Mouse (Mus musculus): ENCODE results near the gene Padi6. TPM values are rescaled to one million over a fixed set of nuclear protein-coding genes. Genes with fewer than 3 reads are reported as not detected.
A peak's percentile ranks its signal among the peaks of the same experiment; 100 is the strongest.

The Padi6 gene
- polyA plus RNA-seq, 1 experiment from 2014 or later = 0.11 TPM

GRCm38 (mm10) chr4:140720091-140720490 lies 22.4 kb downstream of the Padi6 start:
- Histone ChIP-seq H3K27ac (no peak overlapping the region), H3K4me2 (replicated peaks) (no peak overlapping the region), H3K4me1 (replicated peaks) (no peaks in the 10 kb centered on the region), H3K9me3 (no peaks in the 10 kb centered on the region), H3K36me3 (peaks cover 71% of the 10 kb centered on the region), H3K4me3 (replicated peaks) (no peak overlapping the region), H3K9ac (no peak overlapping the region), H3K27me3 (replicated peaks) (no peaks in the 10 kb centered on the region)
- ATAC-seq = no peak
- WGBS = 91% methylated on average over 5 of the region's 5 CpGs

DNA sequence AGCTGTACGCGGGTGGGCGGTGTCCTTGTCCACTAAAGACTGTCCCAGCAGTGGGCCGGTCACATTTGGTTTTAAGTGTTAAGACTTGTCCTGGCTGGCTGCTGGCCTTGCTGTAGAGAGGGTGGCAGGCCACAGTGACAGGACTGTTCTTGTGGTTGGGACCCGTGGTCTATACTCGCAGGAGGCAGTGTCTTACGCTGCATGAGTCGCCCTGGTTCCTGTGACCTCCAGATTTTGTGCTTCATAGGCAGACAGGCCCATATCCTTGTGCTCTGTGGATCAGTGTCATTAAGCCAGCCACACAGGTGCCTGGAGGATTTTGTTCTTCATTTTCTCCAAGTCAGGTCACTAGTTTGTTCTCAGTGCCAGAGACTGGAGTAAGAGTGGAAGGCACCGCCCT lies 24.0 kb downstream of the Padi6 start:
- Histone ChIP-seq H3K9ac (no peak overlapping the region), H3K36me3 (peaks cover 81% of the 10 kb centered on the region), H3K27ac (no peak overlapping the region), H3K9me3 (no peaks in the 10 kb centered on the region), H3K27me3 (replicated peaks) (no peaks in the 10 kb centered on the region), H3K4me3 (replicated peaks) (no peak overlapping the region), H3K4me1 (replicated peaks) (peaks cover 9% of the 10 kb centered on the region; the same call in 1 of the 2 replicates), H3K4me2 (replicated peaks) (no peak overlapping the region)
- ATAC-seq = no peak
- 96% methylated on average over 9 of the region's 9 CpGs for WGBS

- WGBS = 91% methylated on average over 11 of the region's 11 CpGs
- ATAC-seq = no peak
- Histone ChIP-seq H3K27ac (no peak overlapping the region), H3K4me2 (replicated peaks) (no peak overlapping the region), H3K9ac (no peak overlapping the region), H3K27me3 (replicated peaks) (no peaks in the 10 kb centered on the region), H3K4me1 (replicated peaks) (peaks cover 11% of the 10 kb centered on the region; the same call in 1 of the 2 replicates), H3K9me3 (no peaks in the 10 kb centered on the region), H3K36me3 (peaks cover 84% of the 10 kb centered on the region), H3K4me3 (replicated peaks) (no peak overlapping the region)
Observed at GRCm38 (mm10) chr4:140716994-140717393, 25.4 kb downstream of the Padi6 start.

DNA sequence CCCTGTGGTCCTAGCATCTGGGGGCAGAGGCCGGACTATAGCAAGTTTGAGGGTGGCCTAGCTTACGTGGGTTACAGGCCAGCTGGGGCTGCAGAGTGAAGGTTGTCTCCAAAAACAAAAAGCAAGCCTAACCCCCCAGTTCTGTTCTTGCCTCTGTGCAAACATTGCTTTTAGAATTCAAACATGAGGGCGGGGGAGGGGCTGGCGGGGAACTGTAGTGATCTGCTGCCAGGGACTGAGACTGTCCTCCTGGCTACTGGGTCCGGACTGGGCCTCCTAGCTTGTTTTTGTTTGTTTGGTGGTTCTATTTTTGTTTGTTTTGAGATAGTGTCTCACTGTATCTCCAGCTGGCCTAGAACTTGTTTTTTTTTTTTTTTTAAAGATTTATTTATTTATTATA lies 27.9 kb downstream of the Padi6 start:
- H3K9me3 ChIP-seq = no peaks in the 10 kb centered on the region
- peaks cover 11% of the 10 kb centered on the region for H3K4me1 ChIP-seq (replicated peaks)
- H3K4me3 ChIP-seq (replicated peaks) = no peak overlapping the region
- H3K9ac ChIP-seq = no peak overlapping the region
- ATAC-seq = no peak
- H3K27ac ChIP-seq = no peak overlapping the region
- 74% methylated on average over 5 of the region's 5 CpGs for WGBS
- no peak overlapping the region for H3K4me2 ChIP-seq (replicated peaks)
- no peaks in the 10 kb centered on the region for H3K27me3 ChIP-seq (replicated peaks)
- H3K36me3 ChIP-seq = peaks cover 75% of the 10 kb centered on the region

- H3K4me1 ChIP-seq (replicated peaks) = peaks cover 18% of the 10 kb centered on the region
- no peak overlapping the region for H3K4me2 ChIP-seq (replicated peaks)
- ATAC-seq = peak; percentile 82
- H3K27ac ChIP-seq = 0 out of 2 replicates have a peak overlapping the region, but pooled peaks have one; percentile 11
- no peak overlapping the region for H3K4me3 ChIP-seq (replicated peaks)
- 39% methylated on average over 29 of the region's 29 CpGs for WGBS
- no peaks in the 10 kb centered on the region for H3K9me3 ChIP-seq
- H3K9ac ChIP-seq = no peak overlapping the region
- no peaks in the 10 kb centered on the region for H3K27me3 ChIP-seq (replicated peaks)
- H3K36me3 ChIP-seq = peaks cover 74% of the 10 kb centered on the region
Observed at GRCm38 (mm10) chr4:140713480-140714365, 28.7 kb downstream of the Padi6 start.

- no peak overlapping the region for H3K4me2 ChIP-seq (replicated peaks)
- H3K27me3 ChIP-seq (replicated peaks) = no peaks in the 10 kb centered on the region
- peaks cover 38% of the 10 kb centered on the region for H3K4me1 ChIP-seq (replicated peaks)
- H3K4me3 ChIP-seq (replicated peaks) = no peak overlapping the region
- H3K27ac ChIP-seq = no peak overlapping the region
- peaks cover 60% of the 10 kb centered on the region for H3K36me3 ChIP-seq
- H3K9me3 ChIP-seq = no peaks in the 10 kb centered on the region
- H3K9ac ChIP-seq = no peak overlapping the region
- 88% methylated on average over 5 of the region's 5 CpGs for WGBS
- no peak for ATAC-seq
Observed at GRCm38 (mm10) chr4:140711360-140711759, 31.1 kb downstream of the Padi6 start.

- no peak for ATAC-seq
- peaks cover 41% of the 10 kb centered on the region for H3K4me1 ChIP-seq (replicated peaks)
Observed at GRCm38 (mm10) chr4:140710781-140711180, 31.7 kb downstream of the Padi6 start.

GRCm38 (mm10) chr4:140709617-140710016 lies 32.8 kb downstream of the Padi6 start:
- no peak overlapping the region for H3K9ac ChIP-seq
- H3K9me3 ChIP-seq = no peaks in the 10 kb centered on the region
- no peak overlapping the region for H3K4me2 ChIP-seq (replicated peaks)
- H3K27ac ChIP-seq = no peak overlapping the region
- H3K4me1 ChIP-seq (replicated peaks) = peaks cover 51% of the 10 kb centered on the region
- ATAC-seq = no peak
- no peak overlapping the region for H3K4me3 ChIP-seq (replicated peaks)
- peaks cover 51% of the 10 kb centered on the region for H3K36me3 ChIP-seq
- no peaks in the 10 kb centered on the region for H3K27me3 ChIP-seq (replicated peaks)
- WGBS = 86% methylated on average over 10 of the region's 10 CpGs

More at GRCm38 (mm10) chr4:140710781-140711180, 31.7 kb downstream of the Padi6 start:
- no peak overlapping the region for H3K9ac ChIP-seq
- H3K27ac ChIP-seq = no peak overlapping the region
- 77% methylated on average over 10 of the region's 10 CpGs for WGBS
- no peaks in the 10 kb centered on the region for H3K27me3 ChIP-seq (replicated peaks)
- no peak overlapping the region for H3K4me2 ChIP-seq (replicated peaks)
- peaks cover 58% of the 10 kb centered on the region for H3K36me3 ChIP-seq
- no peak overlapping the region for H3K4me3 ChIP-seq (replicated peaks)
- H3K9me3 ChIP-seq = no peaks in the 10 kb centered on the region

DNA sequence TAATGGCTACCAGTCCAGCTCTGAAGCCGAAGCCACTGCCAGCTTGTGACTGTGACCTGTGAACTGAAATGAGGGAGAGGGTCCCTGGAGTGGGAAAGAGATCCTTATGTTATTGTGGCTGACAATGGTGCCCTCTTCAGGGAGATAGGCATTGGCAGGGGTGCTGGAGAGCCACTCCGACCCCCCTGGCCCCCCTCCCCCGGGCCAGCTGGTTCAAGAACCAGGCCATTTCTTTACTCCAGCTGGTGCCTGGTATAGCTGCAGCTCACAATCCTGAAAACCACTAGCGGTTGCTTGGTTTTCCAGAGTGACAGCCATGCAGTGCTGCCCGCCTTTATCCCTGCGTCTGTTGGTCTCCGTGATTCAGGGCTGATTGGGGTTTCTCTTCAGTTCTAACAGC lies 33.3 kb downstream of the Padi6 start:
- no peak overlapping the region for H3K27ac ChIP-seq
- H3K9me3 ChIP-seq = no peaks in the 10 kb centered on the region
- 0 out of 2 replicates have a peak overlapping the region, but pooled peaks have one; percentile 30 for H3K4me2 ChIP-seq (replicated peaks)
- H3K4me3 ChIP-seq (replicated peaks) = no peak overlapping the region
- peaks cover 46% of the 10 kb centered on the region for H3K36me3 ChIP-seq
- H3K9ac ChIP-seq = no peak overlapping the region
- no peaks in the 10 kb centered on the region for H3K27me3 ChIP-seq (replicated peaks)
- ATAC-seq = no peak
- peaks cover 50% of the 10 kb centered on the region for H3K4me1 ChIP-seq (replicated peaks)
- WGBS = 82% methylated on average over 7 of the region's 7 CpGs

- Histone ChIP-seq H3K4me1 (replicated peaks) (peaks cover 52% of the 10 kb centered on the region), H3K36me3 (peaks cover 44% of the 10 kb centered on the region), H3K27ac (peak overlapping the region; percentile 55), H3K9ac (no peak overlapping the region), H3K4me3 (replicated peaks) (no peak overlapping the region), H3K4me2 (replicated peaks) (peak overlapping the region; percentile 36), H3K27me3 (replicated peaks) (no peaks in the 10 kb centered on the region), H3K9me3 (no peaks in the 10 kb centered on the region)
- peak; percentile 85 for ATAC-seq
- 60% methylated on average over 18 of the region's 18 CpGs for WGBS
Observed at GRCm38 (mm10) chr4:140708297-140708927, 34.0 kb downstream of the Padi6 start.

DNA sequence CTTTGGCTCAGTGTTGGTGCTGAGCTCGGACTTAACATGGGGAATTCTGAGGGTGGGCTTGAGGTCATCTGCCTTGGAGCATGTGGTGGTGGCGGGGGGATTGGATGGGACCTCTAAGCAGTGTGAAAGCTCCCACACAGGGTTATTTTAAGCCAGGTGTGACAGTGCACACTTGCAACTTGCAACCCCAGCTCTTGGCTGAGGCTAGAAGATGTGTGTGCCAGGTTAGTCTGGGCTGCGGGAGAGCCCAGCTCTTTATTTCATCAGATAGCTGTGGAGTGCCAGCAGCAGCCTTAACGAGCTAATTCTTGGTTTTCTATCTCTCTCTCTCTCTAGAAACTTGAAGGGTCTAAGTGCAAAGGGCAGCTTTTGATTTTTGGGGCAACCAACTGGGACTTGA lies 34.8 kb downstream of the Padi6 start:
- Histone ChIP-seq H3K4me2 (replicated peaks) (peak overlapping the region; percentile 36), H3K36me3 (peaks cover 36% of the 10 kb centered on the region), H3K27ac (peak overlapping the region; percentile 55), H3K4me1 (replicated peaks) (peaks cover 50% of the 10 kb centered on the region), H3K4me3 (replicated peaks) (no peak overlapping the region), H3K27me3 (replicated peaks) (no peaks in the 10 kb centered on the region), H3K9me3 (no peaks in the 10 kb centered on the region), H3K9ac (no peak overlapping the region)
- no peak for ATAC-seq
- 65% methylated on average over 4 of the region's 4 CpGs for WGBS

DNA sequence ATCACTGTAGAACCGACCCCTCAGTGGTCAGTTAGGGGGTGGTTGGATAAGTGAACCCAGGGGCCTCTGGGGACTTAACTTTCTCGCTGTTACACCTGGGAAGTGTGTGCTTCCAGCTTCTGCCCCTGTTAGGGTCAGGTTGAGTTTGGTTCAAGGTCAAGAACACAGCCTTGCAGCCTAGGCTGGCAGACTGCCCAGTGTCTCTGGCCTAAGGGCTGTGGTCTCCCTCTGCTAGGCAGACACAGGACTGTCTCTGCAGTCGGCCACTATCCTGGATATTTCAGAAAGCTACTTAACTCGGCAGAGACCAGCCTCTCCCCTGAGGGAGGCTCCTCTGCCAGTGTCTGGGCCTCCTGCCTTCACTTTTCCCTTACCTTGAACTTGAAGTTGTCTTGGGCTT lies 38.3 kb downstream of the Padi6 start:
- H3K27ac ChIP-seq = no peak overlapping the region
- peak overlapping the region; percentile 93 for H3K4me2 ChIP-seq (replicated peaks)
- no peak for ATAC-seq
- peaks cover 16% of the 10 kb centered on the region for H3K36me3 ChIP-seq
- H3K9me3 ChIP-seq = no peaks in the 10 kb centered on the region
- no peaks in the 10 kb centered on the region for H3K27me3 ChIP-seq (replicated peaks)
- peaks cover 57% of the 10 kb centered on the region for H3K4me1 ChIP-seq (replicated peaks)
- WGBS = 47% methylated on average over 4 of the region's 4 CpGs
- peak overlapping the region; percentile 2 for H3K9ac ChIP-seq
- H3K4me3 ChIP-seq (replicated peaks) = no peak overlapping the region

Data from intestine, embryonic 15.5 days (tissue).